ENCODE assay signal across 12 mouse cellular contexts in the genomic region with DNA sequence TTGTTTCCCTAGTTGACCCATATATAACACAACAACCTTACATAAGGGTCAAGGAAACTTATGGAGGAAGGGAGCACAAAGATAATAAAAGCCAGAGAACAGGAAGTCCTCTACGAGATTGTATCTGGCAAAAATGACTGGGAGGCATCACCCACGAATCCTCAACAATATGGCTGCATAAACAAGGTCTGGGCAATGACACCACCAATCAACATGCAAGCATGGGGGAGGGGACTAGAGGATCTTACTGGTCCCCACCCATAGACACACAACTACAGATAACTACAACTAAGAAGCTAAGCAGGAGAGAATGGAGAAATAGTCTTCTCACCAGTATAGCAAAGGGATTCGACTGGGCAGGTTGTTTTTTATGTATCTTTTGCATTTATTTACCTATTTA. TPM values are rescaled to one million over a fixed set of nuclear protein-coding genes. Genes with fewer than 3 reads are reported as not detected.
A peak's percentile ranks its signal among the peaks of the same experiment; 100 is the strongest.
DNase-seq lines count a peak whose midpoint lies in the region; ATAC-seq lines count a peak whose summit lies in the region.
"Had no signal": no experiment of that assay in that cellular context is flagged by ENCODE, and none has a peak within 500 bp of the region (broad histone marks: within the 10 kb centered on the region; RNA-seq: fewer than 3 reads in every experiment).

No protein-coding gene starts in this region.

- H3K9me3 ChIP-seq in hindbrain, embryonic 16.5 days (ENCODE audit: control insufficient read depth, low read length): no peaks in the 10 kb centered on the region
- H3K9me3 ChIP-seq: embryonic facial prominence, embryonic 13.5 days; hindbrain, embryonic 13.5 days had no signal

- ATAC-seq in activated CD4-positive, CD25-positive, alpha-beta regulatory T cell, adult 4 months: peak; percentile 22
- no peak for ATAC-seq in hindbrain, embryonic 16.5 days

- peak; percentile 40 for DNase-seq in thymus, postnatal 0 days (ENCODE audit: low spot score)
- no peak for DNase-seq in thymus, postnatal 10 days (ENCODE audit: low spot score in 2 of 2)
- peak; percentile 62 for DNase-seq in liver
- DNase-seq in cerebellum, adult 9-10 months: no peak
- no peak for DNase-seq in right cerebral cortex, postnatal 10 days (ENCODE audit: low spot score in 2 of 2)
- DNase-seq: adrenal gland, postnatal 25 days; cerebellum, adult 2 months had no signal

- H3K4me2 ChIP-seq in hindbrain, embryonic 16.5 days (ENCODE audit: low read length): no peak overlapping the region
- H3K4me2 ChIP-seq: embryonic facial prominence, embryonic 13.5 days; hindbrain, embryonic 13.5 days had no signal

- H3K4me3 ChIP-seq in hindbrain, embryonic 16.5 days (ENCODE audit: low read length): no peak overlapping the region
- H3K4me3 ChIP-seq: embryonic facial prominence, embryonic 13.5 days; hindbrain, embryonic 13.5 days had no signal

- no peak overlapping the region for H3K27ac ChIP-seq in hindbrain, embryonic 16.5 days (ENCODE audit: low read depth, low read length)
- H3K27ac ChIP-seq: embryonic facial prominence, embryonic 13.5 days; hindbrain, embryonic 13.5 days; macrophage had no signal

- WGBS in hindbrain, embryonic 16.5 days: 76% methylated on average over 3 of the region's 3 CpGs

- H3K9ac ChIP-seq in hindbrain, embryonic 16.5 days (ENCODE audit: low read depth, low read length): no peak overlapping the region
- H3K9ac ChIP-seq: embryonic facial prominence, embryonic 13.5 days; hindbrain, embryonic 13.5 days had no signal

- no peaks in the 10 kb centered on the region for H3K4me1 ChIP-seq in hindbrain, embryonic 16.5 days (ENCODE audit: control insufficient read depth, insufficient read depth, low read depth, low read length)
- H3K4me1 ChIP-seq: embryonic facial prominence, embryonic 13.5 days had no signal

- H3K27me3 ChIP-seq in hindbrain, embryonic 16.5 days (replicated peaks; ENCODE audit: control insufficient read depth, insufficient read depth, low read length): no peaks in the 10 kb centered on the region
- H3K27me3 ChIP-seq: embryonic facial prominence, embryonic 13.5 days; hindbrain, embryonic 13.5 days had no signal

- no peaks in the 10 kb centered on the region for H3K36me3 ChIP-seq in hindbrain, embryonic 16.5 days (ENCODE audit: control insufficient read depth, insufficient read depth, low read length)

RNA-seq across cellular contexts. Expression of a gene that starts 18.8 kb away (rescaled TPM):
- 62.4 and 78.6 TPM in 2 replicates for polyA plus RNA-seq in thymus, postnatal 0 days (2015; fragmentation: Nextera tagmentation; extraction: Ambion mirVana)
- 10 to 100 TPM; 31.6 to 41.4 TPM for polyA plus RNA-seq in activated CD4-positive, CD25-positive, alpha-beta regulatory T cell, adult 4 months (2017; shearing (Covaris generic))
- 29.0 and 30.4 TPM in 2 replicates for polyA plus RNA-seq in hindbrain, embryonic 16.5 days (2015; fragmentation: Nextera tagmentation; extraction: Ambion mirVana)

Comparison
In these comparisons a context has a peak if more than half of its experiments do, and no peak if none do; other contexts are left out.
1. DNase-seq: peak in thymus, postnatal 0 days (single experiment) and liver (single experiment); none in thymus, postnatal 10 days (0 of 2), cerebellum, adult 9-10 months (single experiment) and right cerebral cortex, postnatal 10 days (0 of 2).